Mouse (Mus musculus): Measurements from ENCODE around the gene Dirc2. TPM values are rescaled to one million over a fixed set of nuclear protein-coding genes. Genes with fewer than 3 reads are reported as not detected.

The Dirc2 gene
- polyA plus RNA-seq, 1 experiment from 2014 or later = 13.1 TPM

DNA sequence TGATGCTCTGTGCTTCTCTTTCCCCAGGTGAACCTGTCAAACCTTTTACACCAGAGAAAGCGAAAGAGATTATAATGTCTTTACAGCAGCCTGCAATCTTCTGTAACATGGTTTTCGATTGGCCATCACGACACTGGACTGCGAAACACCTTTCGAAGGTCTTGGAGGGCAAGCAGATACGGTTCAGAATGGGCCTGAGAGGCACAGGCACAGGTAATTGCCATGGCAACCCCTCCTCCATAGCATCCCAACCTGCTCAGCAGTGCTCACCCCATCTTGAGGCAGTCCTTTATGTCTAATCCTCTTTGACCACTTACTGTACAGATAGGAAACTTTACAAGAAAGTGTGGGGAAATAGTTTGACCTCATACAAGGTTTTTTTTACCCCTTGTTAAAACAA, 18.0 kb upstream of the Dirc2 start:
- H3K4me2 ChIP-seq = no peak overlapping the region
- H3K36me3 ChIP-seq = peaks cover 14% of the 10 kb centered on the region
- H3K4me3 ChIP-seq = no peak overlapping the region
- H3K27ac ChIP-seq = no peak overlapping the region
- no peaks in the 10 kb centered on the region for H3K27me3 ChIP-seq
- no peaks in the 10 kb centered on the region for H3K4me1 ChIP-seq
- 92% methylated on average over 6 of the region's 6 CpGs for WGBS
- no peaks in the 10 kb centered on the region for H3K9me3 ChIP-seq
- no peak for ATAC-seq (ENCODE audit: insufficient number of reproducible peaks, low FRiP score, low TSS enrichment, low read depth)
- no peak overlapping the region for H3K9ac ChIP-seq

DNA sequence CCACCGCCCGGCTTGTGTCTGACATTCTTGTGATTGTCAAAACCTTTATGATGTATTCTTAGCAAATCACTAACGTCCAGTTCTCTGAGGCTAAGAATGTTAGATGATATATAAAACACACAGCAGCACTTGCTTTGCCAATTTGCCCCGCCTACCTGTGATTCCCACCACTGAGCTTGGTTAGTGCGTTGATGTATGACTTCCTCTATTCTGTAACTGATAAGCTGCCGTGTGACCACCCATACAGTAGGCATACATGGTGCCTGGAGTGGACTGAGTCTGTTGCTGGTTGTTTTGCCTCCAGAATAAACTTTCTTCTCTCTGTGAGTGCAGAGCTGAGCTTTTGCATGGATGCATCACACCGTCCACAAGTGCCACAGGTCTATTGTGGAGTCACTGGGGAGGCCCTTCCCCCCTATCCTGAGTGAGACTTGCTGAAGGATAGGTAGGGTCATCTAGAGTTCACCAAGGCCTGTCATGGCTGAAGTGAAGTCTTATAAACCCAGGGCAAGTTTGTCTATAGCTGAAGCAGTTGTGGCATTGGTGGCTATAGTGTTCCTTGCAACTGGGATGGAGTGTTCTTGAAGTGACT, 15.1 kb upstream of the Dirc2 start:
- no peak overlapping the region for H3K4me3 ChIP-seq
- peaks cover 12% of the 10 kb centered on the region for H3K36me3 ChIP-seq
- no peaks in the 10 kb centered on the region for H3K27me3 ChIP-seq
- H3K9me3 ChIP-seq = no peaks in the 10 kb centered on the region
- ATAC-seq (ENCODE audit: insufficient number of reproducible peaks, low FRiP score, low TSS enrichment, low read depth) = no peak
- no peaks in the 10 kb centered on the region for H3K4me1 ChIP-seq
- H3K9ac ChIP-seq = no peak overlapping the region
- no peak overlapping the region for H3K27ac ChIP-seq
- 75% methylated on average over 7 of the region's 7 CpGs for WGBS
- no peak overlapping the region for H3K4me2 ChIP-seq

DNA sequence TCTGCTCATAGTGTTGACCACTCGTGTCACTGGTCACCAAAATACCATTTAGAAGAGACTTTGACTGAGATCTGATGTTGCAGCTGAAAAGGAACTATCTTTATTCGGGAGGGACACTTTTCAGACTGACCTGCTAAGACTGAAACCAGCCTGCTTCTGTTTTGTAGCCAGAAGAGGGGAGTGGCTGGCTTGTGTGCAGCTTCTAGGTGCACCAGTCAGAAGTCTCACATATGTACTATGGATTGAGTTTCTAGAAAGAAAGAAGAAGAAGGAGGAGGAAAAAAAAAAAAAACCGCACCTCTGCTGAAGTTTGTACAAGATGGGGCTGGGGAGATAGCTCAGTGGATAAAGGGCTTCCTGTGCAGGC, 14.0 kb upstream of the Dirc2 start:
- peaks cover 9% of the 10 kb centered on the region for H3K36me3 ChIP-seq
- no peak overlapping the region for H3K9ac ChIP-seq
- no peaks in the 10 kb centered on the region for H3K4me1 ChIP-seq
- no peak overlapping the region for H3K4me2 ChIP-seq
- WGBS = 87% methylated on average over 3 of the region's 3 CpGs
- H3K4me3 ChIP-seq = no peak overlapping the region
- no peaks in the 10 kb centered on the region for H3K27me3 ChIP-seq
- ATAC-seq (ENCODE audit: insufficient number of reproducible peaks, low FRiP score, low TSS enrichment, low read depth) = no peak
- H3K9me3 ChIP-seq = no peaks in the 10 kb centered on the region
- H3K27ac ChIP-seq = no peak overlapping the region

DNA sequence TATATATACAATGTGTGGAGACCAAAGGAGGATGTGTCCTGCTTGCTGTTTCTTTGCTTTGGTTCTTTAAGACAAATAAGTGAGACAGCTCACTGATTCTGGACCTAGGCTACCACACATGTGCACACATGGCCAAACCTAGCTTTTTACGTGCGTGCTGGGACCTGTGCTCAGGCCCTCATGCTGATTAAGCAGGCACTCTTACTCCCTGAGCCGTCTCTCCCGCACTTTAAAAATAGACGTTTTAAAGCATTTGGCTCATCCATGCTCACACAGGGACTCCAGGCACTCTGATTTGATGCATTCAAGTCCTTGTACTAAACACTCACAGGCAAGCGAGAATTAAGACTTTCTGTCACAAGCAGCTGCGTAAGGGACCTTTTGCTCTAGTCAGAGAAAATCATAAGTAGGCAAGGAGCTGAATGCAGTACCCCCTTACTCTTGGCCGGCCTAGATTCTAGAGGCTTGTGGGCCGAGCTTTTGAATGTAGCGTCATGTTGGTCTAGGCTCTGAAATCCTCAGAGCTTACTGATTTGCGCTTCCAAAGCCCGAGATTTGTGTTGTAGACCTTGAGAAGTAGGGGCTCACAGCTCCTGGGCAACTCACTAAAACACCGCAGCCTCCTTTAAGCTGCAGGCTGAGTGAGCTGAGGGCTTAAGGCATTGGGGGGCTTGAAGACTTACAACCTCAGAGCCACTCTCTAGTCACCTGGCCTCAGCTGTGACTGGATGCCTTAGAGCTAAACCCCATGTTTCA, 13.5 kb upstream of the Dirc2 start:
- ATAC-seq (ENCODE audit: insufficient number of reproducible peaks, low FRiP score, low TSS enrichment, low read depth) = no peak
- Histone ChIP-seq H3K27me3 (no peaks in the 10 kb centered on the region), H3K4me1 (no peaks in the 10 kb centered on the region), H3K4me2 (no peak overlapping the region), H3K27ac (no peak overlapping the region), H3K9ac (no peak overlapping the region), H3K4me3 (no peak overlapping the region), H3K9me3 (no peaks in the 10 kb centered on the region), H3K36me3 (peaks cover 6% of the 10 kb centered on the region)
- 68% methylated on average over 13 of the region's 13 CpGs for WGBS

DNA sequence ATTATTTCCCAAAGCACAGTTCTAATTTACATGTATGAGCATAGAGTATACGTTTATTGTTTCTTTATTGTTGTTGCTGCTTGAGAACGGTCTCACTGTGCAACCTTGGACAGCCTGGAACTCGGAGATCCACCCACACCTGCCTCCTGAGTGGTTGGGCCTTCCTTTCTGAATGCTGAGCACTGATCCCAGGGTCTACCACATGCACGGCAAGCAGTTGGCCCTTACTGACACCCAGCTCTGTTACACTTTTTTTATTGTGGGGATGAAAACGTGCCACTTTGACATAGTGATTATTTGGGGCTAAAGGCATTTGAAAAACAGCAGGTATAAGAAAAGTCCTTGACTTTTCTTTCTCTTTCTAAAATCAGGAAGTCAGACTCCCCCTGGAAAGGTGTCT, 12.5 kb upstream of the Dirc2 start:
- WGBS = 77% methylated on average over 5 of the region's 5 CpGs
- ATAC-seq (ENCODE audit: insufficient number of reproducible peaks, low FRiP score, low TSS enrichment, low read depth) = no peak
- Histone ChIP-seq H3K9me3 (no peaks in the 10 kb centered on the region), H3K4me3 (no peak overlapping the region), H3K4me1 (no peaks in the 10 kb centered on the region), H3K27ac (no peak overlapping the region), H3K4me2 (no peak overlapping the region), H3K27me3 (no peaks in the 10 kb centered on the region), H3K9ac (no peak overlapping the region), H3K36me3 (no peaks in the 10 kb centered on the region)

DNA sequence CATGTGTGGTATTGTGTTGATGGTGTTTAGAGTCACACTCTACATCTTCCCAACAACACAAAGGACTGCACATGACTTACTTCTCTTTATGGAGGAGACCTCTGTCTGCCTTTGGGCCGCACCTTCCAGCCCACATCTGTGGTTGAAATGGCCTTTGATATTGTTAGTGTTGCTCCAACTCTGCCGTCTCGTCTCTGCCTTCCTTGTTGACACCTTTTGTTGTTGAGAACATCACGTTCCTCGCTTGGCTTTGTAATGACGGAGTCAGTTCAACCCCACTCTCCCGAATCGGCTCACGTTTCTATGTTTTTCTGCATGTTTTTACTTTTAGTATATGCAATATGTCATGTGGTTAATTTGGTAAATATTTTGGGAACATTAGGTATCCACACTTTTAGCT, 11.9 kb upstream of the Dirc2 start:
- whole genome bisulfite sequencing = 88% methylated on average over 9 of the region's 9 CpGs
- Histone ChIP-seq H3K27ac (no peak overlapping the region), H3K4me3 (no peak overlapping the region), H3K36me3 (no peaks in the 10 kb centered on the region), H3K9me3 (no peaks in the 10 kb centered on the region), H3K27me3 (no peaks in the 10 kb centered on the region), H3K4me1 (no peaks in the 10 kb centered on the region), H3K4me2 (no peak overlapping the region), H3K9ac (no peak overlapping the region)
- ATAC-seq (ENCODE audit: insufficient number of reproducible peaks, low FRiP score, low TSS enrichment, low read depth) = no peak

DNA sequence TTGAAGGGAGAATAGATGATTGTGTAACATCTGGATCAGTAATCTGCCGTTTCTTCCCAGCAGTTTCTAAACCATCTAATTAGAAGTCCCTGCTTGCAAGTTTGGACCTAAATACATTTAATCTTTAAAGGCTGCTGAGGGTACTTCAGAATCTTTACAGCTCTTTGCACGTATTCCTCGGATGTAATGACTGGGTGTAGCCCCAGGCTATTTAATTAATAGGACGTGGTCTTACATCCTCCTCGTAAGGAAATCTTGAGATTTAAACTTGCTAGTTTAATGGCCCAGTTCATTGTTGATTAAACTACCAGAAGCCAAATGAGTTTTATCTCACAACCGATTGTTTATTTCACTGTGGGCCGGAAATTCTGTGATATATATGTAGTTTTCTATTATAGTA, 10.5 kb upstream of the Dirc2 start:
- H3K9ac ChIP-seq = no peak overlapping the region
- no peaks in the 10 kb centered on the region for H3K27me3 ChIP-seq
- H3K4me1 ChIP-seq = no peaks in the 10 kb centered on the region
- no peak overlapping the region for H3K27ac ChIP-seq
- H3K4me2 ChIP-seq = no peak overlapping the region
- no peaks in the 10 kb centered on the region for H3K36me3 ChIP-seq
- H3K9me3 ChIP-seq = no peaks in the 10 kb centered on the region
- H3K4me3 ChIP-seq = no peak overlapping the region
- no peak for ATAC-seq (ENCODE audit: insufficient number of reproducible peaks, low FRiP score, low TSS enrichment, low read depth)
- WGBS = 42% methylated on average over 7 of the region's 7 CpGs

DNA sequence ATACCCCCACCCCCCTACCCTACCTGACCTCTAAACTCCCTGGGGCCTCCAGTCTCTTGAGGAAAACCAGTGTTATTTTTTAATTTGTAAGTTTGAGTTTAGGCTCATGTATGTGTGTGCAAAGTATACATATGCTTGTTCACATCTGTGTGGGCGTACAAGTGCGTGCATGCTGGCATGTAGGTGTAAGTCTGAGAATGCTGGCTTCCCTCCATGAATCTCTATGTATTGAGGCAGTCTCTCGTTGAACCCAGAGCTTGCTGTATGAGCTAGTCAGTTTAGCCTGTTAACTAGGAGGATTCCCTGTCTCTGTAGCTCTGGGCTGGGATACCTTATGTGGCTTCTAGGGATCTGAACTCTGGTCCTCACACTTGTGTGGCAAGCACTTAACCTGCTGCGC, 8.6 kb upstream of the Dirc2 start:
- Histone ChIP-seq H3K36me3 (no peaks in the 10 kb centered on the region), H3K9me3 (no peaks in the 10 kb centered on the region), H3K4me2 (no peak overlapping the region), H3K4me1 (no peaks in the 10 kb centered on the region), H3K27me3 (no peaks in the 10 kb centered on the region), H3K4me3 (no peak overlapping the region), H3K27ac (no peak overlapping the region), H3K9ac (no peak overlapping the region)
- no peak for ATAC-seq (ENCODE audit: insufficient number of reproducible peaks, low FRiP score, low TSS enrichment, low read depth)
- WGBS = 97% methylated on average over 4 of the region's 4 CpGs

DNA sequence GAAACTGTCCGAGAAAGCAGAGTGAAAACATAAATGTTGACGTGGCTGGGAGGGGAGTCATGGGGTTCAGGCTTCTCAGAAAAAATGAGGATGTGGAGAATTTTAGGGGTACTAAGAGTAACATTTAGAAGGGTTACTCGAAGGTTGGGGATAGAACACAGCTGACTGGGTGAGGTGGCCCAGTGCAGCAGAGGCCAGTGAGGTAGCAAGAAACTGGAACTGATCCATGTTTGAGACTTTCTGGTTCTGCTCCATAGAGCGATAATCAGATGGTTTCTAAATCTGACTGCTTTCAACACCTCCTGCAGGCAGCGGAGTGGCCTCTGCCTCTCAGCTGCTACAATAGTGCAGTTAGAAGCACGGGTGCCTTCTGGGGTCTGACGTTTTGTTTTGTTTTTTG, 7.6 kb upstream of the Dirc2 start:
- no peaks in the 10 kb centered on the region for H3K9me3 ChIP-seq
- 92% methylated on average over 7 of the region's 7 CpGs for WGBS
- no peak for ATAC-seq (ENCODE audit: insufficient number of reproducible peaks, low FRiP score, low TSS enrichment, low read depth)
- H3K27ac ChIP-seq = no peak overlapping the region
- H3K4me1 ChIP-seq = no peaks in the 10 kb centered on the region
- H3K36me3 ChIP-seq = no peaks in the 10 kb centered on the region
- no peak overlapping the region for H3K4me3 ChIP-seq
- no peaks in the 10 kb centered on the region for H3K27me3 ChIP-seq
- no peak overlapping the region for H3K4me2 ChIP-seq
- no peak overlapping the region for H3K9ac ChIP-seq

DNA sequence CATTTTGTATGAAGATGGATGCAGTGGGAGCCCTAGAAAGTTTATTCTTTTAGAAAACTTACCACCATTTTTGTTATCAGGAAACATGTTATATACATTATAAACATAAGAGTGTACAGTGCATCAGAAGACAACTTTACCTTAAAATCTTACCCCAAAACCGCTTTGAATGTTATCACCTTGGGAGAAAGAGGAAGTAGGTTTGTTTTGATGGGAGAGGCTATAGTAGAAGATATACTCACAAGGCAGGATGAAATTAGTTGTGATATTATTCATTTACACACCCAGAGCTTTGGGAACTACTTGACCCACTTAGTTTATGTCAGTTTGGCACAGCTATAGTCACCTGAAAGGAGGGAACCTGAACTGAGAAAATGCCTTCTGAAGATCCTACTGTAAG, 6.7 kb upstream of the Dirc2 start:
- Histone ChIP-seq H3K4me2 (no peak overlapping the region), H3K9ac (no peak overlapping the region), H3K4me1 (peaks cover 5% of the 10 kb centered on the region), H3K36me3 (no peaks in the 10 kb centered on the region), H3K9me3 (no peaks in the 10 kb centered on the region), H3K4me3 (no peak overlapping the region), H3K27me3 (no peaks in the 10 kb centered on the region), H3K27ac (no peak overlapping the region)
- 79% methylated on average over 1 of the region's 1 CpGs for WGBS
- no peak for ATAC-seq (ENCODE audit: insufficient number of reproducible peaks, low FRiP score, low TSS enrichment, low read depth)

DNA sequence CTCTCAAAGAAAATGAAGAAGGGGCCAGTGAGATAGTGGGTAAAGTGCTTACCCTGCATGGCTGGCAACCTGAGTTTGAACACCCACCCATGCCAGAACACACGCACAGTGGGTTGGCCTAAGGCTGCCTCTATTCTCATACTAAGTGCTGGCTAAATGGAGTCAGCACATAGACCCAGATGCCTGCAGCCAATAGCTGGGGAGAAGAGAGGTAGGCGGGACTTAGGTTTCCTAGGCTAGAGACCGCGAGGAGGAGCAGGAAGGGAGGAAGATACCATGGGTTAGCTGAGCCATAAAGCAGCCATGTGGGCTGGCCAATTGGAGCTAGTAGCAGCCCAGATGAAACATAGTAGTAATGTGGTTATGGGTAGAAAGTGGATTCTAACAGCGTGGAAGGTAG, 3.4 kb upstream of the Dirc2 start:
- ATAC-seq (ENCODE audit: insufficient number of reproducible peaks, low FRiP score, low TSS enrichment, low read depth) = no peak
- no peak overlapping the region for H3K9ac ChIP-seq
- no peaks in the 10 kb centered on the region for H3K27me3 ChIP-seq
- H3K27ac ChIP-seq = no peak overlapping the region
- H3K9me3 ChIP-seq = no peaks in the 10 kb centered on the region
- no peak overlapping the region for H3K4me2 ChIP-seq
- WGBS = 88% methylated on average over 5 of the region's 5 CpGs
- H3K36me3 ChIP-seq = no peaks in the 10 kb centered on the region
- H3K4me3 ChIP-seq = no peak overlapping the region
- peaks cover 25% of the 10 kb centered on the region for H3K4me1 ChIP-seq

DNA sequence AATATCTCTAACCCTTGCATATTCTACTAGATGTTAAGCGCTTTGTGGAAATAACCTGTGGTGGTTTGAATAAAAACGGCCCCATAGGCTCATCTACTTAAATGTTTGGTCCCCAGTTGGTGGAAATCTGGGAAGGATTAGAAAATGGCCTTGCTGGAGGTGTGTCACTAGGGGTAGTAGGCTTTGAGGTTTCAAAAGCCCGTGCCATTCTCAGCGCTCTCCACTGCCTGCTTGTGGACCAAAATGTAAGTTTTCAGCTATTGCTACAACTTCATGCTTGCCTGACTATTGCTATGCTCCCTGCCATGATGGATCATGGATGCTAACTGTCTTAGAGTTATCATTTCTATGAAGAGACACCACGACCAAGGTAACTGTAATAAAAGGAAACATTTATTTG, 2.5 kb upstream of the Dirc2 start:
- ATAC-seq (ENCODE audit: insufficient number of reproducible peaks, low FRiP score, low TSS enrichment, low read depth) = no peak
- Histone ChIP-seq H3K4me1 (peaks cover 25% of the 10 kb centered on the region), H3K9me3 (no peaks in the 10 kb centered on the region), H3K4me3 (no peak overlapping the region), H3K27ac (no peak overlapping the region), H3K27me3 (no peaks in the 10 kb centered on the region), H3K9ac (no peak overlapping the region), H3K36me3 (no peaks in the 10 kb centered on the region), H3K4me2 (no peak overlapping the region)
- WGBS = 86% methylated on average over 5 of the region's 5 CpGs

DNA sequence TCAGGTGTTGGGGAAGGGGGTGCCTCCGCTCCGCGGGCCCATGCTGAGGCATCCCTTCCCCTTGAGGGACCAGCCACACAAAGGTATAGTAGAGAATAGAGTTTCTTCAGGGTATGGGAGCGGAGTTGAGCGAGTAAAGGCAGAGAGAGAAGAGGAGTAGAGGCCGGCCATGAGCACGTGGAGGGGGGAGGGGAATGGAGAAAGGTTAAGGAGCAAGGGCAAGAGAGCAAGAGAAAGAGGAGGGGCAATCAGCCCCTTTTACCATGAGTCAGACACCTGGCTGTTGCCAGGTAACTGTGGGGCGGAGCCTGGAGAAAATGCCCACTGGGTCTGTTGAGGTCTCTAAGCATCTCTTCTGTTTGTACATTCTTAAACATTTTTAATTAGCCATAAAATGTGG, 2.0 kb upstream of the Dirc2 start:
- Histone ChIP-seq H3K27me3 (no peaks in the 10 kb centered on the region), H3K4me1 (peaks cover 25% of the 10 kb centered on the region), H3K27ac (no peak overlapping the region), H3K9me3 (no peaks in the 10 kb centered on the region), H3K4me3 (peak overlapping the region; percentile 80), H3K36me3 (no peaks in the 10 kb centered on the region), H3K9ac (no peak overlapping the region), H3K4me2 (peak overlapping the region; percentile 94)
- 19% methylated on average over 8 of the region's 8 CpGs for WGBS
- no peak for ATAC-seq (ENCODE audit: insufficient number of reproducible peaks, low FRiP score, low TSS enrichment, low read depth)

Measured in limb, embryonic 15.5 days (tissue).